Mouse (Mus musculus) right cerebral cortex, adult 18-20 months (tissue): Measurements from ENCODE around the gene Zfp768.

Source experiments
- DNase-seq: peaks from one replicate; pipeline ENCODE4 v3.0.0; 2022; ENCODE audit warnings: mixed read lengths

Gene Zfp768

GRCm38 (mm10) chr7:127296786-127297555, 48.4 kb downstream of the Zfp768 start:
- DNase-seq: no peak

- DNase-seq: no peak
Measured at GRCm38 (mm10) chr7:127296098-127296497, 49.3 kb downstream of the Zfp768 start, which contains the start of gene Itgal. Gene Itgal, plus strand, starts transcription at chr7:127296260.
